Mouse (Mus musculus) liver, postnatal 0 days (tissue): ENCODE results near the gene Jmy.

Experiments
- CTCF ChIP-seq: sonication (generic); IDR thresholded peaks from 2 replicates; pipeline ENCODE4 v1.5.1; 2016; ENCODE audit warnings: antibody characterized with exemption, low read depth
- EP300 ChIP-seq: IDR thresholded peaks from 2 replicates; pipeline ENCODE4 v1.6.1; 2016; ENCODE audit warnings: antibody characterized with exemption, low read depth, mild to moderate bottlenecking

DNA sequence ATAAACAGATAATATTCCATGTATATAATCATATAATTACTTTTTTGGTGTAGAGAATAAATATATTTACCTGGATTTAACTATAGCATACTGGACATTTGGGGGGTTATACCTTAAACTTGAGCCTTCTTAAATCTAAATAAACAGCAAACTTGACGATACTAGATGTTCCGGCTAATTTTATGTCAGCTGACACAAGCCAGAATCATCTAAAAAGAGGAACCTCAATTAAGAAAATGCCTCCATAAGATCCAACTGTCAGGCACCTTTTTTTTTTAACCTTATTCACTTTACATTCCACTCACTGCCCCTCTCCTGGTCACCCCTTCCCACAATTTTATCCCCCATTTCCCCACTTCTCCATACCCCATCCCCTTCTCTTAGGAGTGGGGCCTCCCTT is 116.0 kb downstream of the Jmy start:
- no peak for TF ChIP-seq CTCF
- no peak for TF ChIP-seq EP300
